Mouse (Mus musculus) intestine, embryonic 16.5 days (tissue): Measurements from ENCODE around the gene Cmtm3. TPM values are rescaled to one million over a fixed set of nuclear protein-coding genes. Genes with fewer than 3 reads are reported as not detected.

Source experiments
- polyA plus RNA-seq: library from polyadenylated mRNA; unstranded; fragments of >200 nt; fragmentation: Nextera tagmentation; extraction: Ambion mirVana; gene quantifications from 2 replicates; pipeline ENCODE4 v1.2.1, GENCODE M21; 2015

The Cmtm3 gene
- polyA plus RNA-seq, 1 experiment from 2014 or later = 105 TPM

Other genes starting within 250 kb of the Cmtm3 start
- 17.8 and 19.7 TPM in 2 replicates for gene Cdh5, start 237.8 kb upstream of the Cmtm3 start, polyA plus RNA-seq
- 0.82 and 1.1 TPM in 2 replicates for gene Bean1, start 169.0 kb upstream of the Cmtm3 start, polyA plus RNA-seq
- 13.4 and 14.0 TPM in 2 replicates for gene Tk2, start 90.9 kb upstream of the Cmtm3 start, polyA plus RNA-seq
- gene Cklf, start 88.5 kb upstream of the Cmtm3 start, polyA plus RNA-seq = 27.6 and 30.6 TPM in 2 replicates
- gene Cmtm2a, start 46.2 kb upstream of the Cmtm3 start, polyA plus RNA-seq = not detected in 2 replicates
- gene Gm45711, start 29.3 kb upstream of the Cmtm3 start, polyA plus RNA-seq = not detected in 2 replicates
- gene Cmtm1, start 29.3 kb upstream of the Cmtm3 start, polyA plus RNA-seq = not detected in 2 replicates
- not detected in 2 replicates for gene Gm11020, start 17.8 kb upstream of the Cmtm3 start, polyA plus RNA-seq
- not detected in 2 replicates for gene Cmtm2b, start 17.2 kb upstream of the Cmtm3 start, polyA plus RNA-seq
- gene Cmtm4, start 56.4 kb downstream of the Cmtm3 start, polyA plus RNA-seq = 4.2 and 5.1 TPM in 2 replicates
- 38.7 and 39.7 TPM in 2 replicates for gene Dync1li2, start 103.6 kb downstream of the Cmtm3 start, polyA plus RNA-seq
- gene Terb1, start 170.5 kb downstream of the Cmtm3 start, polyA plus RNA-seq = 0.07 and 0.21 TPM in 2 replicates
- 61.2 and 71.3 TPM in 2 replicates for gene Nae1, start 195.2 kb downstream of the Cmtm3 start, polyA plus RNA-seq
- 1.2 and 1.4 TPM in 2 replicates for gene Car7, start 195.3 kb downstream of the Cmtm3 start, polyA plus RNA-seq